Mouse (Mus musculus) 3134 (cell line): ENCODE measurements around the gene Parp16.
"Not testable (repeated sequence)": the region's sequence is repeated elsewhere in the genome, so short reads cannot be mapped to it uniquely, and the experiment has no call there.

Experiments used
- DNase-seq: peaks from one replicate; pipeline ENCODE4 v3.0.0-alpha.2; 2011; ENCODE audit warnings: low spot score; ENCODE audit not compliant: insufficient read length; ENCODE audit errors: extremely low read depth

Gene Parp16

DNA sequence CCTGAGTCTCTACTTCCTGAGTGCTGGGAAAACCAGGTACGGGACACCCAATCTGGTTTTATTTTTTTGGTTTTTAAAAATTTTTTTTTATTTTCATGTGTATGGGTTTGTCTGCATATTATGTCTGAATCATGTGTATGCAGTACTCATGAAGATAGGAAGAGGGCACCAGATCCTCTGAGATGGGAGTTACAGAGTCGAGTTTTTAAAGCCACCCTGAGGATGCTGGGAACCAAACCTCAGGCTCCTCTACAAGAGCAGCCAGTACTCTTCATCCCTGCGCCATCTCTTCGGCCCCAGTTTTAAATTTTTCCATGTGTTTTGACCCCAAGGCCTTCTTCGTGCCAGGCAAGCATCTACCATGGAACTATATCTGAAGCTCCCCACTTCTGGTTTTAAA lies 44.6 kb downstream of the Parp16 start:
- no peak for DNase-seq

DNA sequence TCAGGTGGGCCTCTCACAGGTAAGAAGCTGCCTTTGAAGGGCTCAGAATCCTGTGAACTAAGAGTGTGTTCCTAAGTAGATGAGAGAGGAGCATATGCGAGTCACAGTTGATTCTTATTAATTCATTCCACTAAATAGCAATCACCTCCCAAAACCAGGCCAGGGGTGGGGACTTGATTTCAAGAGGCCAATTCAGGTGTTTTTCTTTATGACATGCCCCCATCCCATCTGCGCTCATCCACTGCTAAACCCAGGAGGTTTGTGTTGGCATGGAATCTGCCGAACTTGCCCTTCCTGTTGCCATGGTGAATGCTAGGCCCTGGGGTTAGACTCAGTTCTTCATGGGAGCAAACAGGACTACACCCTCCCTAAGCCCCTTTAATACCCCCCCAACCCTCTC lies 45.4 kb downstream of the Parp16 start:
- DNase-seq = no peak

- no peak for DNase-seq
These were observed 46.8 kb downstream of the Parp16 start for GRCm38 (mm10) chr9:65241973-65242372.

DNA sequence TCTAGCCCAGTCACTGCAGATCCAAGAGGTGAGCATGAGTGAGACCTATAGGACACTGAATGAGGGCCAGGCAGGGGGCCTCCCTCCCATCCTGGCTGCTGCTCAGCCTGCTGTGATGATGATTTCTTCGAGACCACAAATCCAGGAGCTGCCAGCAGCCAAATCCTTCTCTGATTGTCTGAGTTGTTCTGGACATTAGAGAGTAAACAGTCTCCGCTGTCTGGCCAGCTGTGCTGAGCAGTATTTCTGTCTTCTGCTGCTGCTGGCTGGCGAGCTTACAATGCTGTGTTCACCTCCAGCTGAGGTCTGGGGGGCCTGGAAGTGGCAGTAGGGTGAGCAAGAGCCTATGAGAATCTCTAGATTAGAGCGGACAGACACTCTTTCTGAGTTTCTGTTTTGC lies 48.1 kb downstream of the Parp16 start:
- no peak for DNase-seq

DNA sequence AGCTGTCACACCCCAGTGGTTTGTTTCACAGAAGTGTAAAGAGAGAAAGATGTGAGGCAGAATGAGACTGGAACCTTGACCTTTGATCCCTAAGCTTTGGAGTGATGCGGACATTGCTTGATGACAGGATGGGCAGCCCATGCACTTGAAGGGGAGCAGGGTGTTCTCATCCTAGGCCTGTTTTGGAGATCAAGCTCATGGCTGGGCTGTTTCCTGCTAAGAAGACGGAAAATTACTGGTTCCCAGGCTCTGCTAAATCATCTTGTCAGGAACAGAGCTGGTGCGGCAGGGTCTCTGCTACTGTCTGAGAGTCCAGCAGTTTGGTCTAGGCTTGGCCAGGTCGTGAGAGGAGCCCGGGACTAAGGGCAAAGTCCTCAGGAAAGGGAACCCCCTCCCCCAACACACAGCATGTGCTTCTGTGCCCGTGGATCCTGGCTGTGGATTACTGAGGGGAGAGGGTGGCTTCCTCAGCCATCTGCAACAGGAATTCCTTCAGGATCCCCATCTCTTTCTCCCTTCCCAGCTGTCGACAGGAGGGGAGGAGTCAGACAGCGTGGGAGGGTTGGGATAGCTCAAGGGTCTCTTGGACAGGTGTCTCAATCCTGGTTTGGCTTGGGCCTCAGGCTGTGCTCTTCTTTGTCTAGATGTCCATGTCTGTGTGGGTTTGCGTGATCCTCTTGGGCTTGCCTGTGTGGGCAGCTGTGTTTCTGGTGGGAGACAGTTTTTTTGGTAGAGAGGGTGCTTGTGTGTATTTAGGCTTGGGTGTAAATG lies 49.1 kb downstream of the Parp16 start:
- DNase-seq = no peak

- no peak for DNase-seq
These were observed 52.6 kb downstream of the Parp16 start for GRCm38 (mm10) chr9:65247502-65248376.

- no peak for DNase-seq
These were observed 53.2 kb downstream of the Parp16 start for GRCm38 (mm10) chr9:65248377-65248690.

DNA sequence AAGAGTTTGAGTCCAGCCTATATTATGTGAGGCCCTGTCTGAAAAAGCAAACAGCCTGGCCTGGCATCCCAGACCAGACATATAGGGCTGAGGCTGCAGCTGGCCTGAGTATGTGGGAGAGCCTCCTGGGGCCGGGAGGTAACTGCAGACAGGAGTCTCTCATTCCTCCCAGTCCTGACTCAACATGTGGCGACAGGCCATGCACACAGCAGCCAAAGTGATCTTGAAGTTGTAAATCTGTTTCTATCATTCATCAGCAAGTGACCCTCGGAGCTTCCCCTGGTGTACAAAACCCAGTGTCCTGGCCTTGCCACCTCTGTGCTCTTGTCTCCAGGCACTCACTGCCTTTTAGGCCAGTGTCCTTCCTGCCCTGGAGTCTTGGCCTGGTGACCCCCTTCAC lies 56.9 kb downstream of the Parp16 start:
- no peak for DNase-seq

DNA sequence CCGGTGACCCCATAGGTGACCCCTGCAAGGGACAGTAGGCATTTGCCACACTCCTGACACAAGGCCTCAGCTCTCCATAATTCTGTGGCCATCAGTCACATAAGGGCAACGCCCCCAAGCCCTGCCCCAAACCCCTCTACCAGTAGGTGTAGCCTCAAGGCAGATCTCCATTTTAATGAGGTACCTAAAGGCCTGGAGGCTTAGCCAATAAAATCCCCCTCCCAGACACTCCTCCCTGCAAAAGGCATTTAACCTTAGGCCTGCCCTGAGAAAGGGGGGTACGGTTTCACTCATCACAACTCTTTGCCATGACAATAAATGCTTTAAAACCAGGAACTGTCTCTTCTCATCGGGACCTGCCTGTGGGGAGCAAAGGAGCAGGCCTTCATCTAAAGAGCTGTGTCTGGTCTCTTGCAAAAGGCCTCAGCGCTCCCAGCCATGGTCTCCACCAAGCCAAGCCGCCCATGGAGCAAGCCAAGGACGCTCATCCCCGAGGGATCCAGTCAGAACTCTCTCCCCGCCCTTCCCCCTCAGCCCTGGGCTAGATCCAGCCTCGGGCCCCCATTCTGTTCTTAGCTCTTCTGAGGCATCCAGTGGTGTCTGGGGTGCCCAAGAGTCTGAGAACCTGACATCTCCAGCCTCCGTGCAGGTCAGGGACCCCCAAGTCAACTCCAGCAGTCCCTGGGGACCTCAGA lies 60.9 kb downstream of the Parp16 start:
- no peak for DNase-seq

DNA sequence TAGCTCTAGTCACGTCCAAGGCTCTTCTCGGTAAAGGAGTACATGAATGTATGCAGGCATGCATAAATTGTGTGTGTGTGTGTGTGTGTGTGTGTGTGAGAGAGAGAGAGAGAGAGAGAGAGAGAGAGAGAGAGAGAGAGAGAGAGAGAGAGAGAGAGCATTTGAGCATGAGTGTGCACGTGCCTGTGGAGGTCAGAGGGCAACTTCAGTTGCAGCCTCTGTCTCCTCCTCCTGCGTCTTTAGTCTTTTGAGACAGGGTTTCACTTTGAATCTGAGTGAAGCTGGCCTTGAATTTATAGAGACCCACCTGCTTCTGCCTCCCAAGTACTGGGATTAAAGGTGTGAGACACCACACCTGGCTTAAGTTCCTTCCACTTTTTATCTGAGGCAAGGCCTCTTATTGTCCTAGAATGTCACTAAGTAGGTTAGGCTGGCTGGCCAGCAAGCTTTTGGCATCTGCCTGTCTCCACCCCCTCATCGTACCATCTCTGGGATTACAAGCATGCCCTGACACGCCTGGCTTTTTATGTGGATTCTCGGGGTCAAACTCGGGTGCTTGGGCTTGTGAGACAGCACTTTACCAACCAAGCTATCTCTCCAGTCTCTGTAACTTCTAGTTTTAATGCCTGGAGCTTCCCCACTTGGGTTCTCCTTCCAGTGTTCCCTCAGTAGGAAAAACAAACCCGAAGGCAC lies 62.2 kb downstream of the Parp16 start:
- no peak for DNase-seq

DNA sequence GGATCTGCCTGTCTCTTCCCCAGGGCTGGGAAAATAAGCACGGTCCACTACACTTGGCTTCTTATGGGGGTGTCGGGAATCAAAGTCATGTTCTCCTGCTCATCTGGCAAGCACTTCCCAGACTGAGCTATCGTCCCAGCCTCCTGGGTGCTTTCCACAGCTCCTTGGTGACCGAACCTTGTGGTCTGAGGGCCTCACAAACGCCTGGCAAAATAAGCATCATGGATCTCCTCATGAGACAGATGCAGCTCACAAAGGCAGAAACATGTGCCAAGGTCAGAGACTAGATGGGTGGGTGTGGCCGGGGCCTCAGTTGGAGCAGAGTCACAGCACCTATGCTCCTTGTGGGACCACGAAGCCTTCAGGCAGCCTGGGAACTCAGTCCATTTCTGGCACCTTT lies 64.2 kb downstream of the Parp16 start:
- DNase-seq = no peak

GRCm38 (mm10) chr9:65261591-65262230 lies 66.6 kb downstream of the Parp16 start:
- no peak for DNase-seq

DNA sequence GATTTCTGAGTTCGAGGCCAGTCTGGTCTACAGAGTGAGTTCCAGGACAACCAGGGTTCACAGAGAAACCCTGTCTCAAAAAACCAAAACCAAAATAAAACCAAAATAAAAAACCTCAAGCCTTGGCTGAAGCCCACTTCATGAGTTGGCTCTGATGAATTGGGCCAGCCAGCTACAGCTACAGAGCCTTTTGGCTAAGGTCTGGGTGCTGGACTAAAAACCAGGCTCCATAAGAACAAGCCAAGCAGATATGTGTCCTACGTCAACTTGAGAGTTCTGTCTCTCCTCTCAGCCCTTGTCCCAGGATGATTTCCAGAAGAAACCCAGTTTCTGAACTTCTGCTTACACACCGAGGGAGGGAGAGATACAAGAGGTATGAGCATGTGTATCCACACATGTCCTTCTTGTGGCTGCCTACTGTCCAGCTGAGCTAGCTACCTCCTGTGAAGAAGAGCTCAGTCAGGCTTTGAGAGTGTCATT lies 67.5 kb downstream of the Parp16 start:
- DNase-seq = no peak

- DNase-seq = no peak
These were observed 69.8 kb downstream of the Parp16 start, which contains the start of gene Cilp for GRCm38 (mm10) chr9:65264959-65265358. Gene Cilp, plus strand, starts transcription at chr9:65265180.

GRCm38 (mm10) chr9:65267742-65268515 lies 72.8 kb downstream of the Parp16 start:
- no peak for DNase-seq

GRCm38 (mm10) chr9:65273048-65273809 lies 78.1 kb downstream of the Parp16 start:
- no peak for DNase-seq

GRCm38 (mm10) chr9:65273873-65274272 lies 78.7 kb downstream of the Parp16 start:
- no peak for DNase-seq

GRCm38 (mm10) chr9:65274851-65275250 lies 79.7 kb downstream of the Parp16 start:
- not testable (repeated sequence) for DNase-seq
